Mouse (Mus musculus) gastrocnemius, postnatal 36 days (tissue): ENCODE results near the gene Alg9. TPM values are rescaled to one million over a fixed set of nuclear protein-coding genes. Genes with fewer than 3 reads are reported as not detected.

ENCODE experiments used
- DNase-seq, 2 experiments: peaks; one replicate each; pipeline ENCODE4 v3.0.0; 2022
- intact Hi-C: fragments of 180-260 bp; cut with DNase I; formaldehyde crosslinking; loops from one replicate; pipeline ENCODE4 v1.15.1; 2025
- long read RNA-seq, 2 experiments: library from polyadenylated mRNA; stranded (forward); transcript quantifications; one replicate each; pipeline ENCODE4 v2.0.0; 2021
- total RNA-seq, 2 experiments: library from RNA; stranded (reverse); gene quantifications; 2 replicates each; pipeline ENCODE4 v1.2.3; 2021

The Alg9 gene
- 10 to 100 TPM in 1 of 2 experiments, 1 to 10 TPM in 1; 7.1 to 10.2 TPM for total RNA-seq
- long read RNA-seq, experiment 1, transcript Alg9-201 (15 exons, 2,873 nt), result major isoform, 5 of 7 reads
- long read RNA-seq, experiment 1, partial matches to known transcripts, result 1 of 7 reads
- long read RNA-seq, experiment 1, other reads (novel, unspliced or antisense), result 1 of 7 reads
- long read RNA-seq, experiment 2, partial matches to known transcripts, result 3 of 10 reads
- long read RNA-seq, experiment 2, other reads (novel, unspliced or antisense), result 3 of 10 reads

GRCm38 (mm10) chr9:50774991-50775612 is at the start of gene Alg9, which contains the start of gene 1110032A03Rik:
TSS of gene Alg9 (plus strand) at chr9:50775019.
TSS of gene 1110032A03Rik (minus strand) at chr9:50775520.
- peak; percentile 85 to 90 for DNase-seq
- intact Hi-C loops, result no loop called here

DNA sequence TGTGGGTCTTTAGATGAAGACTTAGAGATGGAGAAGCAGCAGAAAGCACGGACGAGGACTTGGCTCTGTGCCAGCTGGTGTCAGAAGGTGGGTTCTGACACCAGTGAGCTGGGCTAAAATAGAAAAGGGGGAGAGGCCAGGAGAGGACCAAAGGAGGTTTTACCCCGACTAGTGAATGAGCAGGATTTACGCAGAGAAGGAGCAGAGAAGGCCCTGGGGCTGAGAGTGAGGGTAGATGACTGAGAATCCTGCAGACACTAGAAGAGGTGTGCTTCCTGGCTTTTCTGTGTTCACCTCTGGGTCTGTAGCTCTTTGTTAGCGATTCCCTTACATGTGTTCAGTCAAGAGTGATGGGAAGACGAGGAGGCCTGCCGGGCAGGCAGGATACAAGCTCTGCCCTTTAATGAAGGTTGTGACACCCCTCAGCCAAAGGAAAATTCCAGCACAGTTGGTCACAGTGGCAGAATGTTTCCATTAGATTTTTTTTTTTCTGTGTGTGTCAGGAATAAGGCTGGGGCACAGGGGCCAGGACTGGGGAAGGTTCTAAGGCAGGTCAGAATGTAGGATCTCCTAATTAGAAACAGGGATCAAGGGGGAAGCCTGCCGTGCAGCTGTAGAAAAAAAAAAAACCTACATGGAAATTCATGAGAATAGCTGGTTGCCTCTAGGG is 48.8 kb upstream of the Alg9 start:
- DNase-seq, result no peak
- intact Hi-C loops, result no loop called here

DNA sequence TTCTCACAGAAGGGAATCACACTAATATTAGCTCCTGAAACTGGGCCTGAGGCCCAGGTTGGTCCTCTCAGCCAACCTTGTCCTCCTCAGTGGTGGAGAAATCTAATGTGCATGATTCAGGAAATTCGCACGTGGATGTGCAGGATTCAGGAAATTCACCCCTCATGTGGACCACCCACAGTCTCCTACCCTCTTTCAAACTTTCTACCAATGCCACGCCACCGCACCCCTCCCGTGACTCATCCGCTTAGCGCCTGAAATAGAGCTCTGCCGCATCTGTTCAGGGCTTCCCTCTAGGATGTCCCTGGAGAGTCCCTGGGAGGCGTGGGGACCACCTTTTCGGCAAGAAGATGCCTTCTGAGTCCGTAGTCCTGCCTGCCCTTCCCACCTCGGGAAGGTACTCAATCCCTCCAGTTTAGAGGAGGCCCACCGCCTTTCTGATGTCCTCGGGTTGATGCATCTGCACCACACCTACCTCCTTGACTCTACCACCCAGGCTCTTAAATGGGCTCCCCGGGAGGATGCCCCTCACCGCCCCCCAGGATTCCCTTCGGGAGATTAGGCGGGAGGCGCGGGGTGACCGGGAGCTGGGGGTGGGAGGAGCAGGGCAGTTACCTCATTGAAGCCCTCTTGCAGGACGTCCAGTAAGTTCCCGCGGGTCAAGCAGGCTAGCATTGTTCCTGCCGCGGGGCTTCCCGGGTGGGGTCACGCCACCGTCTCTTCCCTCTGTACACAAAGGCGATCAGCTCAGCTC is 47.5 kb upstream of the Alg9 start:
- no peak for DNase-seq
- intact Hi-C loops, result no loop called here

- DNase-seq, result peak in 1 of 2 experiments; percentile 25
- intact Hi-C loops, result no loop called here
These were observed 46.7 kb upstream of the Alg9 start for GRCm38 (mm10) chr9:50727925-50728651.

DNA sequence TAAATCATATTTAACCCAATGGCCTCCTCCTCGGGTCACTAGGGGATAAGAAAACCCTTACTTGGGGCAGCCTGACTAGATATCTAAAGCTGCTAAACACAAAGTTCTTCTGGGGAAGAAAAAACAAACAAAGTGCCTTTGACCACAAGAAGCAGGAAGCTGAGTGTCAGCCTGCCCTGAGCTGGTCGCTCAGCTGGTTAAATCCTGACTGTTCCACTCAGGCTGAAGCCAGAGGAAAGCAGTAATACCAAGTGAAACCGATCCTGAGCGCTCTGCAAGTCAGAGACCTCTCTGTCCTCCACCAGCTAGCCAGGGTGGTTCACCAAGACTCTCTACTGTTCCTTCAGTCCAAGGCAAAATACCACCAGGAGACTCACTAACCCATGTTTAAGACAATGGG is 45.2 kb upstream of the Alg9 start:
- intact Hi-C loops, result no loop called here
- no peak for DNase-seq

DNA sequence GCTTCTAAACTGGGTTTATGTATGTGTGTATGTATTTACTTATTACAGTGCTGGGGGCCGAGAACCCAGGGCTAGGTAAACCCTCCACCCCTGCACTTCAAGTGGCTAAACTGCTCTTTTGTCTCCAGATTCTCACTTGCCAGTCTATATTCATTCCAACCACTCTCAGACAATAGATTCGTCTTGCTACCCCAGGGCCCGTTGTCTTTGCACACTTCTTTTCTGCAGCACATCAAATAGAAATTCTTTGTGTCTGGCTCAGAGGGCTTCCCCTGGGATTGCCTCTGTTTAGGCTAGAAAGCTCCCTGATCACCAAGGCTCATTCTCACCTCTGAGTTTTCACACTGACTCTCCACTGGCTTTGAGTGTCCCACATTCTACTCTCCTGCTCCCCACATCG is 42.3 kb upstream of the Alg9 start:
- intact Hi-C loops, result loop anchor here (2.0 to 10.0 kb wide), 2 partner anchors 26 to 288 kb away; no protein-coding TSS in a partner anchor
- no peak for DNase-seq

- intact Hi-C loops, result loop anchor here (10.0 kb wide), 1 partner anchor 290 kb away; no protein-coding TSS in a partner anchor
- peak in 1 of 2 experiments; percentile 39 for DNase-seq
These were observed 39.8 kb upstream of the Alg9 start for GRCm38 (mm10) chr9:50734989-50735388.

- intact Hi-C loops, result loop anchor here (10.0 kb wide), 1 partner anchor 294 kb away; no protein-coding TSS in a partner anchor
- DNase-seq, result peak; percentile 91 to 96
These were observed 35.6 kb upstream of the Alg9 start, which contains the start of gene Dixdc1 for GRCm38 (mm10) chr9:50738914-50739870. TSS of gene Dixdc1 (minus strand) at chr9:50739517.

- intact Hi-C loops, result no loop called here
- DNase-seq, result no peak
These were observed 33.7 kb upstream of the Alg9 start for GRCm38 (mm10) chr9:50740867-50741784.

DNA sequence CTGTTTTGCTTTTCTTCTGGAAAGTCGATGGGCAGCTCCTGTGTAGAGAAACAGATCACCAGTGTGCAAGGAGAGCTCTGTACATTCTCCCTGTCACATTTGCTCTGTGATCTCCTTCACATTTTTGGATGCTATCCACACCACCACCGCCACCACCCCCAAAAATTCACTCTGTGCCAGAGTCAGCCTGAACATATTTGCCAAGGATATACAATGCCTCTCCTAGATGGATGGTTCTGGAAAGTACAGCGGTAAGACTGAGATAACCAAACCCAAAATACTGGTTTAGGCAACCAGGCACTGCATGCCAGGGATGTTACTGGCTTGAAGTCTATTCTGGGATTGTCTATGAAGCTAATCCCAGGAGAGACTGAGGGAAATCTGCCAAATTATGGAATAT is 32.6 kb upstream of the Alg9 start:
- no peak for DNase-seq
- intact Hi-C loops, result no loop called here

DNA sequence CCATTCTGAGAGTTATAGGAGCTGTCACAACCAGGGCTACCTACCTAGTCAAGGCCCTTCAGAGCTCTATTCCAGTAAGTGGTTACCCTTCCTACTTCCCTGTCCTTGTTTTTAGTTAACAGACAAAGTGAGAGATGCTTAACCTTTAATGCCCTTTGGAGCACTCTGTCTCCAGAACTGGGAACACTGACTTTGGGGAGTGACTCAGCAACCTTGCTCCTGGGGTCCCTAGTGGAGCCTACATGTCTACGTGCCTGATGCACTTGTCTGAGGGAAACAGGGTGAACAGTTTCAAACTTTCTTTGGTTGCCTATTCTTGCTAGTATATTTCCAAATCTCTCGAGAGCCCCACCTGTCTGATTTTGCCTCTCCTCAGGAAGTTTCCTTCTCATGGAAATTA is 32.1 kb upstream of the Alg9 start:
- intact Hi-C loops, result no loop called here
- no peak for DNase-seq

GRCm38 (mm10) chr9:50745806-50746205 is 29.0 kb upstream of the Alg9 start:
- no peak for DNase-seq
- intact Hi-C loops, result no loop called here

DNA sequence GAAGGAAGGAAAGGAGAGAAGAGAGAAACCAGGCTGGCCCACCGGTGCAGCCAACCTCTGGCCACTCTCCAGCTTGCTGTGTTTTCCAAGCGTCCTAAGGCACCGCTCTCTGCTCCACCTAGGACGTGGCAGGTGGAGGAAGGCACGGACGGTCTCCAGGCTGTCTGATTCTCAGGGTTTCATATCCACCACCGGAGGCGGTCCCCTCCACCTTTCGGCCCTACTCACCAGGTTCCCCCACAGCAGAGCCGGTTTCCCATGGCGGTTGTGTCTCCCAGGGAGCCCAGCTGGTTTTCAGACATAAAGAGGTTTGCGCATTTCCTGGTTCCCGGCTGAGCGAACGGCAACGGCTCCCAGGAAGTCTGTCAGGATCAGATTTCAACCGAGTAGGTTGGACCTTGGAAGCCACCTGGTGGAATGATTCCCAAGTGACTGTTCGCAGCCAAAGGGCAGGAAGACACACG is 28.6 kb upstream of the Alg9 start, which contains the start of gene 2310030G06Rik:
Gene 2310030G06Rik (minus strand): TSS at position 323 of the 464 bp plus-strand sequence.
- intact Hi-C loops, result no loop called here
- DNase-seq, result no peak

- no peak for DNase-seq
- intact Hi-C loops, result no loop called here
These were observed 24.1 kb upstream of the Alg9 start for GRCm38 (mm10) chr9:50750706-50751105.

DNA sequence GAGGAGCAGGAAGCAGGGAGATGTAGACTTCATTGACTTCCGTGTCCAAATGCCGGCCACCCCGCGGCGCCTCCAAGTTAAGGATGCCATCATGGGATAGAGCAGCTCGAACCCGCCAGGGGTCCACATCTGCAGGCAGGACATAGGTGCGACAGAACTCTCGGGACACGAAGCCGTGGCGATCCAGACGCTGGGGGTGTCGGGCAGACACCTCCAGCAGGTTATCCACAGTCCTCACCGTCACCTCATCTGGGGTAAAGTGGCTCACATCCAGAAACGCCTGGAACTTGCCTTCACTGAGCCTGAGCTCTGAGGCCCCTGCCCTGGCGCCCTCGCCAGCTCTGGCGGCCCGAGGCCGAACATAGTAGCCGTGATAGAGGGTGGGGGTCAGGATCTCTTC is 23.5 kb upstream of the Alg9 start, which contains the start of gene Cryab:
Gene Cryab (plus strand): TSS at position 3 of the 400 bp plus-strand sequence.
- intact Hi-C loops, result no loop called here
- DNase-seq, result peak in 1 of 2 experiments; percentile 39

GRCm38 (mm10) chr9:50752054-50752602 is 22.7 kb upstream of the Alg9 start, which contains the start of gene Hspb2:
TSS of gene Hspb2 (minus strand) at chr9:50752354.
- intact Hi-C loops, result no loop called here
- DNase-seq, result peak; percentile 51 to 63
